Mouse (Mus musculus) spleen, embryonic (tissue): ENCODE measurements around the gene H2-DMb1.

ENCODE experiments used
- CTCF ChIA-PET: fragments of 350-600 bp; sonication (Branson Sonifier 250); formaldehyde crosslinking; loops from one replicate; lab custom pipeline; 2022; lab: Charles Lee

The H2-DMb1 gene

DNA sequence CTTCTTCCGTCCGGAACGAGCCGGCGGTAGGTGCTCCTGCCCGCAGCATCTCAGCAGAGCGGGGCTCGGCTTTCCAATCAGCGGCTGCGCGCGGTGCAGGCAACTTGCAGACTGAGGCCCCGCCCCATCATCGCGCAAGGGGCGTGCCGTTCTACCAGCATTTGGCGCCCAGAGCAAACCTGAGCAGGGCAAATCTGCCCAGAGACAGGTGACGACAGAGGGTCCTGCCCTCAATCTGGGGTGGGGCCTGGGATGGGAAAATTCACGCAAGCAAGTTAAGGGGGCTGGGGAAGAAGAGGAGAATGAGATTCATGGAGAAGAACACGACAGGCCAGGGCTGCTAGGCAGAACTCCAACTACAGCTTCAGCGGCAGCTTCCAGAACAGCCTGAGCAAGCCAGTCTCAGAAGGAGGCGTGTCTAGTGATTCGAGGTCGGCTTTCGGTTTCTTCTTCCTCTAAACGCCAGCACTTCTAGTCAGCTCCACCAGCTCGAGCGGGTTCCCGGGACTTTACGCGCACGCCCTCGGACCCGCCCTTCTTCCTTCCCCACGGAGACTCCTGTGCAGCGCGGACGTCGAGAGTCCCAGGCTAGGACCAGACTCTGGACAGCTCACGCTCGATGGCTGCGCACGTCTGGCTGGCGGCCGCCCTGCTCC is 34.5 kb downstream of the H2-DMb1 start, which contains the start of the genes Tap1 and Psmb9:
Gene Tap1, plus strand, starts transcription at position 293 of the 656 bp plus-strand sequence.
Gene Psmb9, minus strand, starts transcription at position 504 of the 656 bp plus-strand sequence.
- CTCF ChIA-PET = interaction anchor here (0.6 to 1.1 kb wide), 2 partner anchors 9 to 218 kb away, joined by 3 read pairs; no protein-coding TSS in a partner anchor

DNA sequence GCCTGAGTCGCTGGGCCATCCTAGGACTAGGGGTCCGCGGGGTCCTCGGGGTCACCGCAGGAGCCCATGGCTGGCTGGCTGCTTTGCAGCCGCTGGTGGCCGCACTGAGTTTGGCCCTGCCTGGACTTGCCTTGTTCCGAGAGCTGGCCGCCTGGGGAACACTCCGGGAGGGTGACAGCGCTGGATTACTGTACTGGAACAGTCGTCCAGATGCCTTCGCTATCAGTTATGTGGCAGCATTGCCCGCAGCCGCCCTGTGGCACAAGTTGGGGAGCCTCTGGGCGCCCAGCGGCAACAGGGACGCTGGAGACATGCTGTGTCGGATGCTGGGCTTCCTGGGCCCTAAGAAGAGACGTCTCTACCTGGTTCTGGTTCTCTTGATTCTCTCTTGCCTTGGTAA is 35.1 kb downstream of the H2-DMb1 start:
- CTCF ChIA-PET = interaction anchor here (0.6 kb wide), 1 partner anchor 218 kb away, joined by 3 read pairs; no protein-coding TSS in a partner anchor

DNA sequence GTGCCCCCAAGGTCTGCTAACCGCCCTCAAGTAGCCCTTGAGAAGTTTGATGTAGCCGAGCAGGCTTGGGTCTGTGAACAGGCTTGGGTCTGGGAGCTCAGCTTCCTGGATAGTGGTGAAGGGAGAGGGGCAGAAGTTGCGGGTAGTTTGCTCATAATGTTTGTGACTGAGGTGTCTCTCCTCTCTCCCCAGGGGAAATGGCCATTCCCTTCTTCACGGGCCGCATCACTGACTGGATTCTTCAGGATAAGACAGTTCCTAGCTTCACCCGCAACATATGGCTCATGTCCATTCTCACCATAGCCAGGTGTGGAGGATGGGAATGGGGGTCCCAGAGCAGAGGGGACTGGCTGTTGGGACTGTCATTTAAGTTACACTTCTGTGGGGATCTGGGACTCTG is 36.1 kb downstream of the H2-DMb1 start:
- CTCF ChIA-PET = interaction anchor here (0.7 kb wide), 1 partner anchor 157 kb away, joined by 4 read pairs; no protein-coding TSS in a partner anchor

DNA sequence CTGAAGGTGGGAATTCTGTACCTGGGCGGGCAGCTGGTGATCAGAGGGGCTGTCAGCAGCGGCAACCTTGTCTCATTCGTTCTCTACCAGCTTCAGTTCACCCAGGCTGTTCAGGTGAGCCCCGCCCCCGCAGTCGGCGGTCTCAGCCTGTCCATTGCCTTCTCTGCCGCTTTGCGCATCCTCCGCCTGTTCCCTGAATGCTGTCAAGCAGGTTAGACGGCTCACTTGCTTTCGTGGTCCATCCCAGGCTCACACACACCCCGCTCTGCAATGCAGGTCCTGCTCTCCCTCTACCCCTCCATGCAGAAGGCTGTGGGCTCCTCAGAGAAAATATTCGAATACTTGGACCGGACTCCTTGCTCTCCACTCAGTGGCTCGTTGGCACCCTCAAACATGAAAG is 40.0 kb downstream of the H2-DMb1 start:
- CTCF ChIA-PET = interaction anchor here (0.6 kb wide), 1 partner anchor 44 kb away, joined by 3 read pairs; no protein-coding TSS in a partner anchor

DNA sequence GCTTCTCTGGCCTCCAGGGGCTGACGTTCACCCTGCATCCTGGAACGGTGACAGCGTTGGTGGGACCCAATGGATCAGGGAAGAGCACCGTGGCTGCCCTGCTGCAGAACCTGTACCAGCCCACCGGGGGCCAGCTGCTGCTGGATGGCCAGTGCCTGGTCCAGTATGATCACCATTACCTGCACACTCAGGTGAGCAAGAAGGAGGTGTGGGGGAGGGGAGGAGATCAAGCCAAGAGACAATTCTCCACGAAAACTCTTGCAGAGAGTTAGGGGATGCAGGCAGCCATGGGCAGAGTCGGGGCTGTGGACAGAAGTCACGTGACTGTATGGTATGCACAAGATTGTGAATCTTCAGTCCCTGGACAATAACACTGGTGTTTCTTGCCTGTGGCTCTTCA is 40.6 kb downstream of the H2-DMb1 start:
- CTCF ChIA-PET = no interaction called here

DNA sequence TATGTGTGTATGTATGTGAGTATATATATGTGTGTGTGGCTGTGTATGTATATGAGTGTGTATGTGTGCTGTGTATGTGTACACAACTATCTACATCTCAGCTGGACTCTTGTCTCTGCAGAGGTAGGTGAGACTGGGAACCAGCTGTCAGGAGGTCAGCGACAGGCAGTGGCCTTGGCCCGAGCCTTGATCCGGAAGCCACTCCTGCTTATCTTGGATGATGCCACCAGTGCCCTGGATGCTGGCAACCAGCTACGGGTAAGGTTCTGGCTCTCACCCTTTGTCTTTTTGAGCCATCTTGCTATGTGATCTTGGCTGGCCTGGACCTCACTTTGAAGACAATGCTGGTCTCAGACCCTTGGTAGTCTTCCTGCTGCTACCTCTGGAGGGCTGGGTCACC is 41.9 kb downstream of the H2-DMb1 start:
- CTCF ChIA-PET = interaction anchor here (0.9 kb wide), 1 partner anchor 25 kb away, joined by 4 read pairs; no protein-coding TSS in a partner anchor

DNA sequence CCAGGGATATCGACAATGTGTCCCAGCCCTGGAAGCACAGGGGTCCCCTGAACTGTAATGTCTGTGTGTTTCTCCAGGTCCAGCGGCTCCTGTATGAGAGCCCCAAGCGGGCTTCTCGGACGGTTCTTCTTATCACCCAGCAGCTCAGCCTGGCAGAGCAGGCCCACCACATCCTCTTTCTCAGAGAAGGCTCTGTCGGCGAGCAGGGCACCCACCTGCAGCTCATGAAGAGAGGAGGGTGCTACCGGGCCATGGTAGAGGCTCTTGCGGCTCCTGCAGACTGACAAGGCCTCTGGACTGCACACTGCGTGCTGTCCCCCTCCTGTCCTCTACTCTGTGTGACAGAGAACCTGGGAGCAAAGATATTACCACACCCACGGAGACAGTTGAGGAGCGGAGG is 43.6 kb downstream of the H2-DMb1 start:
- CTCF ChIA-PET = interaction anchor here (0.6 to 1.2 kb wide), 2 partner anchors 10 to 970 kb away, joined by 3 to 8 read pairs; partner anchors contain the start of gene Tap1

DNA sequence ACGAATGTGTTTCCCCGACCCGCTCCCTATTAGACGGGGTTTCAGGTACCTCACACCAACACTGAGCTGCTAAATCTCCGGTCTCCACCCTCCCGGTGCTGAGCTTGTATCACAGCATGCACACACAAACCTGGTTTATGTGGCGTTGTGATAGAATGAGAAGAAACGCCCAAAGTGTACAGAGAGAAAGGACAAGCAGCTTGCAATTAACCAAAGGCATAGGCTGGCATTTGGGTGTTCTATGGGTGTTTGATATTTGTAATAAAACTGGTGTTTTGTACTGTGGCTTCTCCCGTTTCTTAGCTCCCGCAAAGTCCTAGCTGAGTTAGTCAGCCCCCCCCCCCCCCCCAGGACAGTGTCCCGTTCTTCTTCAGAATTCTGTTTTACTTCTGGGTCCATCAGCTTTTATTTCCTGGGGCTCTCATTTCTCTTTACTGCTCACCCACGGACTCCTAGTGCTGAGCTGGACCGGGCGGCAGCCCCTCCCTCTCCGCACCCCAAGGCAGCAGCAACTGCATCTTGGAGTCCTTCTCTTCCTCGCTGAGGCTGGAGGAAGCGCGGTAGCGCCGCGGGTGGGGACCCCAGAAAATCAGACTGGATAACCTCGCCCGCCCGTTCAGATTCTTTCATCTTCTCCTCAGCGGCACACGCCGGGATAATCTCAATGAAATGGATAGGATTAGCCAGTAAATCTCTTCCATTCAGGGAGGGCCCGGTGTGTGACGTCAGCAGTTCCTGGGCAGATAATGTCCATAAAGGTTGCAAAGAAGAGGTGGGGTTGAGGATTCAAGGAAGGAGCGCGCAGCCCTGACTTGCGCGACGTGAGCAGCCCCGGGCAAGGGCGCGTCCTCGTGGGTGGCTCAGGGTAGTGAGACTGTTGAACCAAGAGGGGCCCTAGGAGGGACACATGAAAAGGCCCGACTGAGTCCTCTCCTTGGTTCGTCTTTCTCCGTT is 44.3 kb downstream of the H2-DMb1 start, which contains the start of gene Psmb8:
Gene Psmb8, plus strand, starts transcription at position 781 of the 954 bp plus-strand sequence.
- CTCF ChIA-PET = interaction anchor here (0.6 to 1.0 kb wide), 2 partner anchors 13 to 969 kb away, joined by 7 to 8 read pairs; no protein-coding TSS in a partner anchor

DNA sequence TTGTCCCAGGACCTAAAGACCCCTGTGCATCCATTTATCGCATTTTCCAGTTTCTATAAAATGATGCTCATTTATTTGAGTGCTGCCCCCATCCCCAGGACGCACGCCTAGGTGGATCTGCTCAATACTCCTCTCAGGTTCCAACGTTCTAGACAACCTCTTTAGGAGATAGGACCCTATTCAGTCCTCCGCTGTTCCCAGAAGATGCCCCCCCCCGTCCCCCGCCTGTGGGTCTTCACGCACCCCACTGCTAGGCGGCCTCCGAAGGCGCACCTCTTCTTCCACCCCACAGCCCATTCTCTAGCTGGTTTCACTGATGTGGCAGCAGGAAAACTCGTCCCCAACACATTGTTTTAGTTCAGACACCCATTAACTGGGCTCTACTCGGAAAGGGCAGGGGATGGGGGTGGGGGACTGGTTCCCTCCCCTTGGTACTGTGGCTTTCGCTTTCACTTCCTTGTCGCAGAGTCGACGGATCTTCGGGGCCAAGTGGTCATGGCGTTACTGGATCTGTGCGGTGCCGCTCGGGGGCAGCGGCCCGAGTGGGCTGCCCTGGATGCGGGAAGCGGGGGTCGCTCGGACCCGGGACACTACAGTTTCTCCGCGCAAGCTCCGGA is 45.1 kb downstream of the H2-DMb1 start:
- CTCF ChIA-PET = interaction anchor here (1.0 kb wide), 1 partner anchor 13 kb away, joined by 7 read pairs; no protein-coding TSS in a partner anchor

DNA sequence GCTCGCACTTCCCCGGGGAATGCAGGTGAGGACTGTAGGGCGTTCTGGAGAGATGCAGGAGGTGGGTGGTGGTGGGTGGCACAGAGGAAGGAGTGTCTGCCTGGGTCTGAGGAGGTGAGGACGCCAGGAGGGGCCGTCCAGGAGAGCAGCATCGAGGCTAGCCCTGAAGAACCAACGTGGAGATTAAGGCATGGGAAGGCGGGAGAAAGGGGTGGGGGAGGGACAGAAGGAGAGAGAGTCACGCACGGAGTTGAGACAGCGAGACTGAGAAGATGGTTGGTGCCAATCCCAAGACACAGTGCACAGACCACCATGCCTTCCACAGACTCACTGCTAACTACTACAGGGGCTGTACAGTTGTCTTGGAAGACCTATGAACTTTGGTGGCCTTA is 45.6 kb downstream of the H2-DMb1 start:
- CTCF ChIA-PET = interaction anchor here (1.0 kb wide), 2 partner anchors 14 to 36 kb away, joined by 7 to 14 read pairs; no protein-coding TSS in a partner anchor

DNA sequence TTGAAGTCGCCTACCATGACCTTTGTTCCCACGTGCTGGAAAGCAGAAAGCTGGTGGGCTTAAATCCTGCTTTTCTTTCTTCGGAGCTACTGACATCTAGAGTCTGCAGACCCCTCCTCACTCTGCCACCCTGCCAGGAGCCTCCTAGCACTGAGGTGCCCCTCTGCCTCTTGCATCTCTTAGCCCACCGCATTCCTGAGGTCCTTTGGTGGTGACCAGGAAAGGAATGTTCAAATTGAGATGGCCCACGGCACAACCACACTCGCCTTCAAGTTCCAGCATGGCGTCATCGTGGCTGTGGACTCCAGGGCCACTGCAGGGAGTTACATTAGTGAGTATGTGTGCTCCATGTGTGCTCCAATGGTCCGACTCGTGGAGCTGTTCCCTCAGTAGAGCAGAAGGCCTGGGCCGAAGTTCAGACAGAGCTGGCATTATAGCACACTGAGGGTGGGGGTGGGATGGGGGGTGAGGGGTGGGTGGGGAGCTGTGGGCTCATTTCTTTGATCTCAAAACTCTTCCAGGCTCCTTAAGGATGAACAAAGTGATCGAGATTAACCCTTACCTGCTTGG is 46.3 kb downstream of the H2-DMb1 start:
- CTCF ChIA-PET = interaction anchor here (0.8 to 1.0 kb wide), 3 partner anchors 12 to 96 kb away, joined by 3 to 14 read pairs (median 4); no protein-coding TSS in a partner anchor

DNA sequence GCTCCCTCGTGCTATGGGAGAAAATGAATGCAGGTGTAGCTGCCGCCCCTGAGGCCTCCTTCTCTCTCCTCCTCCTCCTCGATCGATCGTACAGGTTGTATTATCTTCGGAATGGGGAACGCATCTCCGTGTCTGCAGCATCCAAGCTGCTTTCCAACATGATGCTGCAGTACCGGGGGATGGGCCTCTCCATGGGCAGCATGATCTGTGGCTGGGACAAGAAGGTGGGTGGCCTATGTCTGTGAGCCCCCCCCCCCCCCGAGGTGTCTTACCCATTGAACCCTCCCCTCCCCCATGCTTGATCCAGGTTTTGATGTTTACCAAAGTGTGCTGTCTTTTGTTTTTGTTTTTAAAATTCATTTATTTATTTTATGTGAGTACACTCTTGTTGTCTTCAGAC is 47.2 kb downstream of the H2-DMb1 start:
- CTCF ChIA-PET = interaction anchor here (0.8 to 1.3 kb wide), 2 partner anchors 11 to 14 kb away, joined by 3 read pairs; no protein-coding TSS in a partner anchor

DNA sequence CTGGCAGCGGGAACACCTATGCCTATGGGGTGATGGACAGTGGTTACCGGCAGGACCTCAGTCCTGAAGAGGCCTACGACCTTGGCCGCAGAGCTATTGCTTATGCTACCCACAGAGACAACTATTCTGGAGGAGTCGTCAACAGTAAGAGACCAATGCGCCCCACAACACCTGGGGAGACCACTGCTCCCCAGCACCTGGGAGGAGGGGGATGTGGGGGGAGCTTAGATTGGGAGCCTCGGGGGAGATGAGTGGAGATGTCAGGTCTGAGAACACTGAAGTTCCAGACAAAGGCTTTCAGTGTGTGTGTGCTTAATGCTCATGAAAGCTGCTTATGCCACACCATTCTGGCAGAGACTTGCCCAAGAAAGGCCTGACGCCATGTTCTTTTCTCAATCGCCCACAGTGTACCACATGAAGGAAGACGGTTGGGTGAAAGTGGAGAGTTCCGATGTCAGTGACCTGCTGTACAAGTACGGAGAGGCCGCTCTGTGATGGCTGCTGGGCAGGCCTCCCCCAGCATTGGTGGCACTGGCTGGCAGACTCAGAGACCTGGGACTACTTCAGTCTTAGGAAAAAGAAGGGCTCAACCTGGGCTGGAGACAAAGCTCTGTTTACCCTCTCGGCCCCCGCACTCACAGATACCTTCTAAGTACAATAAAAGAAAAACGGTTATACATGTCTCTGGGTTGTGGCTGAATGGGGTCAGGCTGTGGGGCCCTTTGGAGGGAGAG is 48.1 kb downstream of the H2-DMb1 start:
- CTCF ChIA-PET = interaction anchor here (0.8 to 1.3 kb wide), 3 partner anchors 15 to 125 kb away, joined by 3 read pairs; no protein-coding TSS in a partner anchor

DNA sequence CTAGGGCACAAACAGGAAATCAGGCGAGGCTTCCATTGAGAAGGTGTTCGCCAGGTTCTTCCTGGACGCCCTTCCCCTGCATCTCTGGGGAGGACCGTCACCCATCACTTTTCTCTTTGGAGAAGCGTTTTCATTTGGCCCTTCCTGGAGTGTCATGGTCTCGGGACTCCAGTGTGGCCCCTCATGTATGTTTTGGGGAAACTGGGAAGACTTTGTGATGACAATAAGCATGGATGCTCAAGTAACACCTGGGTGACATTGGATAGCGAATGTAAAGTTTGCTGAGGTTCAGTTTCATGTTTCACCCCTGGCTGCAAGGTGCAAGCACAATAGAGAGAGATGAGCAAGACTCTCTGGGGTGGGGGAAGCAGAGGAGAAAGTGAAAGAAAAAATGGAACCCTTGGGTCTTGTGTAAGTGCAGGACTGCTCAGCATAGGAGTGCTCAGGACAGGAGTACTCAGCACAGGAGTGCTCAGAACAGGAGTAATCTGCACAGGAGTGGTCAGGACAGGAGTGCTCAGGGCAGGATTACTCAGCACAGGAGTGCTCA is 48.7 kb downstream of the H2-DMb1 start:
- CTCF ChIA-PET = interaction anchor here (1.0 to 1.3 kb wide), 2 partner anchors 15 to 125 kb away, joined by 3 read pairs; no protein-coding TSS in a partner anchor

DNA sequence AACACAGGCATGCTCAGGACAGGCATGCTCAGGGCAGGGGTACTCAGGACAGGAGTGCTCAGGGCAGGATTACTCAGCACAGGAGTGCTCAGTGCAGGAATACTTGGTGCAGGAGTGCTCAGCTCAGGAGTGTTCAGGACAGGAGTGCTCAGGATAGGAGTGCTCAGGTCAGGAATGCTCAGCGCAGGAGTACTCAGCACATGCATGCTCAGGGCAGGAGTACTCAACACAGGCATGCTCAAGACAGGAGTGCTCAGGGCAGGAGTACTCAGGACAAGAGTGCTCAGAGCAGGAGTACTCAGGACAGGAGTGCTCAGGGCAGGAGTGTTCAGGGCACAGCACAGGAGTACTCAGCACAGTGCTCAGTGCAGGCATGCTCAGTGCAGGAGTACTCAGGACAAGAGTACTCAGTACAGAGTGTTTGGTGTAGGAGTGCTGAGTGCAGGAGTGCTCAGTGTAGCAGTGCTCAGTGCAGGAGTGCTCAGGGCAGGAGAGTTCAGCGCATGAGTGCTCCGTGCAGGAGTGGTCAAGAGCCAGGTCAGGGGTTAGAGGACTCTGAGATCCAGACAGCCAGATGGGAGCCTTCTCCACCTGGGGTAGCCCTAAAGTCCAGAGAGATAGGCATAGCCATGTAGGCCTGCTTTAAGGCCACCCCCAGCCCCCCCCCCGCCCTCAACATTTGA is 50.0 kb downstream of the H2-DMb1 start:
- CTCF ChIA-PET = interaction anchor here (0.6 kb wide), 1 partner anchor 12 kb away, joined by 7 read pairs; no protein-coding TSS in a partner anchor

DNA sequence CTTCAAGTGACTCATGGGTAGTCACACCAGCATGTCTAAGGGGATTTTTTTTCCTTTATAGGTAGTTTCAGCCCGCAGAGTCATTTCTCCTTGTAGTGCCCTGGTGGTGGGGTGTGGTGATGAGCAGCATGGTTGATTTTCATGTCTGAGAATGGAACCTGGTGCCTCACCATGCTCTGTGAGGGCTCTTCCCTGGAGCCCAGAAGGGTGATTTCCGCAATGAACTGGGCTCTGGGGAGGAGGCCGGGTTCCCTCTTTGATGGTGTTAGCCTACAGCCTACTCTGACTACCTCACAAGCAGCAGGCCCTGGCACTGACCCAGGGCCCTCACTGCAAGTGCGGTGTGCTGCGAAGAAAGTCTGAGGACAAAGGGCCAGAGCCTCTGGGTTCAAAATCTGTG is 50.6 kb downstream of the H2-DMb1 start, which contains the start of gene Tap2:
Gene Tap2, plus strand, starts transcription at position 84 of the 400 bp plus-strand sequence.
- CTCF ChIA-PET = interaction anchor here (0.6 to 2.2 kb wide), 2 partner anchors 11 to 33 kb away, joined by 7 to 12 read pairs; no protein-coding TSS in a partner anchor

DNA sequence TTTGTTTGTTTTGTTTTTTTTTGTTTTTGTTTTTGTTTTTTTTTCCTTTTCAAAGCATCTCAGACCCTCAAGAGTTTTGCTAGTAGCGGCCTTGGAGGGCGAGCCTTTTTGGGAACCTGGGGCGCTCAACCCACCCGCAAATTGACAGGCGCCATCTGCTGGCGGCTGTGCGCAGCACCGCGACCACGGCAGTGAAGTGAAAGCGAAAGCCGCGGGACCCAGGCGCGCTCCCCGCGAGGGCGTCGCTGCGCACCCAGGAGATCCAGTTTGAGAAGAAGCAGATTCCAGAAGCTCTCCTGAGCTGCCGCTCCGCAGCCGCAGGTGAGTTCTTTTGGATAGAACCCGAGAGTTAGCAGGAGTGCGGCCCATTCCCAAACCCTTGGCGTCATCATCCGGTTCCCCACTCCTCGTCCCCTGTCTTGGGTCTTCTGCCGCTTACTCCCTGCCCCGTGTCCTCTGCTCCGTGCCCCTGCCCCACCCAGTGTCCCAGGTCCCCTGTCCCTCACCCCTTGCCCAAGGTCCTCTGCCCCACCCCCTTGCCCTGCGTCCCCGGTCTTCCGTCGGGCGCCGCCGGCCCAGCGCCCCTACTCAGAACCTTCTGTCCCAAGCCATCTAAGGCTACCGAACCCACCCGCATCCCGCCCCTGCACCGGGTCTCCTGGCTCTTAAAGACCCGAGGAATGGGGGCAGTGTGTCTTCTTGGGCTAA is 51.6 kb downstream of the H2-DMb1 start:
- CTCF ChIA-PET = interaction anchor here (1.0 to 2.2 kb wide), 2 partner anchors 18 to 34 kb away, joined by 3 to 12 read pairs; no protein-coding TSS in a partner anchor
